Mouse (Mus musculus): ENCODE data around the gene Aldh3b2. TPM values are rescaled to one million over a fixed set of nuclear protein-coding genes. Genes with fewer than 3 reads are reported as not detected.

Aldh3b2 gene
- polyA plus RNA-seq, 1 experiment from 2014 or later = 0.84 TPM

Other genes starting within 250 kb of the Aldh3b2 start
- 21.8 and 22.0 TPM in 2 replicates for gene Kmt5b, start 204.9 kb upstream of the Aldh3b2 start, polyA plus RNA-seq (2015; fragmentation: Nextera tagmentation; extraction: Ambion mirVana)
- gene Chka, start 120.6 kb upstream of the Aldh3b2 start, polyA plus RNA-seq (2015; fragmentation: Nextera tagmentation; extraction: Ambion mirVana) = 63.3 and 68.5 TPM in 2 replicates
- gene Tcirg1, start 65.2 kb upstream of the Aldh3b2 start, polyA plus RNA-seq (2015; fragmentation: Nextera tagmentation; extraction: Ambion mirVana) = 50.9 and 56.3 TPM in 2 replicates
- 342 and 413 TPM in 2 replicates for gene Ndufs8, start 59.6 kb upstream of the Aldh3b2 start, polyA plus RNA-seq (2015; fragmentation: Nextera tagmentation; extraction: Ambion mirVana)
- gene Aldh3b1, start 42.5 kb upstream of the Aldh3b2 start, polyA plus RNA-seq (2015; fragmentation: Nextera tagmentation; extraction: Ambion mirVana) = 2.3 and 2.4 TPM in 2 replicates
- gene Unc93b1, start 37.1 kb upstream of the Aldh3b2 start, polyA plus RNA-seq (2015; fragmentation: Nextera tagmentation; extraction: Ambion mirVana) = 20.2 and 21.8 TPM in 2 replicates
- gene Aldh3b3, start 13.7 kb upstream of the Aldh3b2 start, polyA plus RNA-seq (2015; fragmentation: Nextera tagmentation; extraction: Ambion mirVana) = not detected in 2 replicates
- gene Acy3, start 14.2 kb downstream of the Aldh3b2 start, polyA plus RNA-seq (2015; fragmentation: Nextera tagmentation; extraction: Ambion mirVana) = 12.8 and 14.2 TPM in 2 replicates
- gene Tbx10, start 20.4 kb downstream of the Aldh3b2 start, polyA plus RNA-seq (2015; fragmentation: Nextera tagmentation; extraction: Ambion mirVana) = 0.35 and 0.38 TPM in 2 replicates
- 33.8 and 35.9 TPM in 2 replicates for gene Nudt8, start 28.3 kb downstream of the Aldh3b2 start, polyA plus RNA-seq (2015; fragmentation: Nextera tagmentation; extraction: Ambion mirVana)
- gene Gm49405, start 28.3 kb downstream of the Aldh3b2 start, polyA plus RNA-seq (2015; fragmentation: Nextera tagmentation; extraction: Ambion mirVana) = 2.1 and 2.6 TPM in 2 replicates
- gene Doc2g, start 31.0 kb downstream of the Aldh3b2 start, polyA plus RNA-seq (2015; fragmentation: Nextera tagmentation; extraction: Ambion mirVana) = 2.8 and 3.8 TPM in 2 replicates
- gene Ndufv1, start 40.5 kb downstream of the Aldh3b2 start, polyA plus RNA-seq (2015; fragmentation: Nextera tagmentation; extraction: Ambion mirVana) = 241 and 274 TPM in 2 replicates
- 973 and 1,014 TPM in 2 replicates for gene Gstp1, start 65.7 kb downstream of the Aldh3b2 start, polyA plus RNA-seq (2015; fragmentation: Nextera tagmentation; extraction: Ambion mirVana)
- gene Gstp2, start 73.7 kb downstream of the Aldh3b2 start, polyA plus RNA-seq (2015; fragmentation: Nextera tagmentation; extraction: Ambion mirVana) = 24.3 and 35.8 TPM in 2 replicates
- 6.9 and 9.2 TPM in 2 replicates for gene Gstp3, start 87.2 kb downstream of the Aldh3b2 start, polyA plus RNA-seq (2015; fragmentation: Nextera tagmentation; extraction: Ambion mirVana)
- gene Cabp2, start 109.2 kb downstream of the Aldh3b2 start, polyA plus RNA-seq (2015; fragmentation: Nextera tagmentation; extraction: Ambion mirVana) = 1.7 and 2.8 TPM in 2 replicates
- 127 and 147 TPM in 2 replicates for gene Cdk2ap2, start 124.9 kb downstream of the Aldh3b2 start, polyA plus RNA-seq (2015; fragmentation: Nextera tagmentation; extraction: Ambion mirVana)
- 13.8 and 20.9 TPM in 2 replicates for gene Pitpnm1, start 127.7 kb downstream of the Aldh3b2 start, polyA plus RNA-seq (2015; fragmentation: Nextera tagmentation; extraction: Ambion mirVana)
- gene Aip, start 153.5 kb downstream of the Aldh3b2 start, polyA plus RNA-seq (2015; fragmentation: Nextera tagmentation; extraction: Ambion mirVana) = 75.0 and 80.7 TPM in 2 replicates
- not detected in 2 replicates for gene Gpr152, start 167.5 kb downstream of the Aldh3b2 start, polyA plus RNA-seq (2015; fragmentation: Nextera tagmentation; extraction: Ambion mirVana)
- gene Cabp4, start 171.7 kb downstream of the Aldh3b2 start, polyA plus RNA-seq (2015; fragmentation: Nextera tagmentation; extraction: Ambion mirVana) = 0.09 and 0.19 TPM in 2 replicates
- gene Coro1b, start 176.3 kb downstream of the Aldh3b2 start, polyA plus RNA-seq (2015; fragmentation: Nextera tagmentation; extraction: Ambion mirVana) = 207 and 214 TPM in 2 replicates
- gene Ptprcap, start 181.3 kb downstream of the Aldh3b2 start, polyA plus RNA-seq (2015; fragmentation: Nextera tagmentation; extraction: Ambion mirVana) = 3.9 and 5.4 TPM in 2 replicates
- gene Rps6kb2, start 191.0 kb downstream of the Aldh3b2 start, polyA plus RNA-seq (2015; fragmentation: Nextera tagmentation; extraction: Ambion mirVana) = 40.7 and 41.9 TPM in 2 replicates
- gene Carns1, start 203.2 kb downstream of the Aldh3b2 start, polyA plus RNA-seq (2015; fragmentation: Nextera tagmentation; extraction: Ambion mirVana) = 1.7 and 2.0 TPM in 2 replicates
- gene Tbc1d10c, start 219.0 kb downstream of the Aldh3b2 start, polyA plus RNA-seq (2015; fragmentation: Nextera tagmentation; extraction: Ambion mirVana) = 3.5 TPM in 2 replicates
- gene Ppp1ca, start 219.7 kb downstream of the Aldh3b2 start, polyA plus RNA-seq (2015; fragmentation: Nextera tagmentation; extraction: Ambion mirVana) = 757 and 779 TPM in 2 replicates
- gene Rad9a, start 229.3 kb downstream of the Aldh3b2 start, polyA plus RNA-seq (2015; fragmentation: Nextera tagmentation; extraction: Ambion mirVana) = 29.3 and 30.5 TPM in 2 replicates
- 5.7 and 5.9 TPM in 2 replicates for gene Clcf1, start 241.9 kb downstream of the Aldh3b2 start, polyA plus RNA-seq (2015; fragmentation: Nextera tagmentation; extraction: Ambion mirVana)
- gene AC109138.7, start 242.0 kb downstream of the Aldh3b2 start, polyA plus RNA-seq (2015; fragmentation: Nextera tagmentation; extraction: Ambion mirVana) = not detected in 2 replicates